Mouse (Mus musculus): ENCODE data around the gene Cds2. TPM values are rescaled to one million over a fixed set of nuclear protein-coding genes. Genes with fewer than 3 reads are reported as not detected.
A peak's percentile ranks its signal among the peaks of the same experiment; 100 is the strongest.

The Cds2 gene
- polyA plus RNA-seq, 1 experiment from 2014 or later = 19.7 TPM

GRCm38 (mm10) chr2:132278273-132278853, 15.4 kb downstream of the Cds2 start:
- no peak for ATAC-seq (ENCODE audit: insufficient read depth, low FRiP score)
- Histone ChIP-seq H3K4me2 (ENCODE audit: low read depth, low read length) (no peak overlapping the region), H3K9ac (ENCODE audit: low read length) (no peak overlapping the region), H3K27ac (ENCODE audit: low read length) (no peak overlapping the region), H3K4me1 (ENCODE audit: control insufficient read depth, insufficient read depth, low read length) (peaks cover 24% of the 10 kb centered on the region), H3K36me3 (ENCODE audit: control insufficient read depth, insufficient read depth, low read length) (no peaks in the 10 kb centered on the region), H3K27me3 (ENCODE audit: control insufficient read depth, insufficient read depth, low read length) (no peaks in the 10 kb centered on the region), H3K4me3 (replicated peaks; ENCODE audit: low read length) (no peak overlapping the region), H3K9me3 (replicated peaks; ENCODE audit: control insufficient read depth, low read length) (no peaks in the 10 kb centered on the region)
- WGBS = 78% methylated on average over 8 of the region's 8 CpGs

- Histone ChIP-seq H3K27me3 (ENCODE audit: control insufficient read depth, insufficient read depth, low read length) (no peaks in the 10 kb centered on the region), H3K27ac (ENCODE audit: low read length) (no peak overlapping the region), H3K9me3 (replicated peaks; ENCODE audit: control insufficient read depth, low read length) (no peaks in the 10 kb centered on the region), H3K9ac (ENCODE audit: low read length) (no peak overlapping the region), H3K4me1 (ENCODE audit: control insufficient read depth, insufficient read depth, low read length) (peaks cover 32% of the 10 kb centered on the region), H3K4me2 (ENCODE audit: low read depth, low read length) (no peak overlapping the region), H3K4me3 (replicated peaks; ENCODE audit: low read length) (no peak overlapping the region), H3K36me3 (ENCODE audit: control insufficient read depth, insufficient read depth, low read length) (no peaks in the 10 kb centered on the region)
- no peak for ATAC-seq (ENCODE audit: insufficient read depth, low FRiP score)
- 61% methylated on average over 3 of the region's 3 CpGs for WGBS
These were observed 16.5 kb downstream of the Cds2 start for GRCm38 (mm10) chr2:132279336-132279882.

GRCm38 (mm10) chr2:132279978-132280377, 17.0 kb downstream of the Cds2 start:
- WGBS = 68% methylated on average over 4 of the region's 4 CpGs
- Histone ChIP-seq H3K4me1 (ENCODE audit: control insufficient read depth, insufficient read depth, low read length) (peaks cover 37% of the 10 kb centered on the region), H3K27me3 (ENCODE audit: control insufficient read depth, insufficient read depth, low read length) (no peaks in the 10 kb centered on the region), H3K36me3 (ENCODE audit: control insufficient read depth, insufficient read depth, low read length) (no peaks in the 10 kb centered on the region), H3K27ac (ENCODE audit: low read length) (no peak overlapping the region), H3K4me2 (ENCODE audit: low read depth, low read length) (no peak overlapping the region), H3K9me3 (replicated peaks; ENCODE audit: control insufficient read depth, low read length) (no peaks in the 10 kb centered on the region), H3K4me3 (replicated peaks; ENCODE audit: low read length) (no peak overlapping the region), H3K9ac (ENCODE audit: low read length) (no peak overlapping the region)
- no peak for ATAC-seq (ENCODE audit: insufficient read depth, low FRiP score)

DNA sequence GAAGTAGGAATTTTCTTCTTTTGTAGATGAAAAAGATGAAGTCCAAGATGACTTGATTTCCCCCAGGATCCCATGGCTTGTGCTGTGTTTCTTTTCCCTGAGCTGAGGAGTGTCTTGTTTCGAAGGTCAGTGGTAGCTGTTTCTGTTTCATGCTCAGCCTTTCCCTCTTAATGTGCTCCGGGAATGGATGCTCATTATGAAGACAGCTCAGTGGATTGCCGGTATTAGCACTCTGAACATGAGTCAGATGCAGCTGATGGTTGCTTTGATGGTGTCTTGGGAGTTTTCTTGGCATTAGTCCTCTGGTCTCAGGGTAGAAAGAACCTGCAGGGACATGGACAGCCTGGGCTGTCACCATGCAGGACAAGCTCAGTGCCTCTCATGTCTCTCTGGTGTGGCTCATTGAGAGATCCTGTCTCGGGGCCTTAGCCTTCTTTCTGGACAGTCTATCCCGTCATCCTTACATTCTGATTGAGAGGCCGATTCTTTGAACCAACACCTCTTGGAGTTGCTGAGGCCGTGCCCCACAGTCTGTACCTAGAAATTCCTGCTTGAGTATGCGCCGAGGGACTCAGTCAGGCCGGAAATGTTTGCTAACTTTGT, 17.7 kb downstream of the Cds2 start:
- no peak for ATAC-seq (ENCODE audit: insufficient read depth, low FRiP score)
- Histone ChIP-seq H3K36me3 (ENCODE audit: control insufficient read depth, insufficient read depth, low read length) (no peaks in the 10 kb centered on the region), H3K4me1 (ENCODE audit: control insufficient read depth, insufficient read depth, low read length) (peaks cover 40% of the 10 kb centered on the region)

GRCm38 (mm10) chr2:132281560-132282452, 18.9 kb downstream of the Cds2 start:
- 60% methylated on average over 10 of the region's 10 CpGs for WGBS
- Histone ChIP-seq H3K36me3 (ENCODE audit: control insufficient read depth, insufficient read depth, low read length) (no peaks in the 10 kb centered on the region), H3K27me3 (ENCODE audit: control insufficient read depth, insufficient read depth, low read length) (no peaks in the 10 kb centered on the region), H3K9ac (ENCODE audit: low read length) (no peak overlapping the region), H3K4me1 (ENCODE audit: control insufficient read depth, insufficient read depth, low read length) (peaks cover 38% of the 10 kb centered on the region), H3K4me3 (replicated peaks; ENCODE audit: low read length) (no peak overlapping the region), H3K27ac (ENCODE audit: low read length) (peak overlapping the region; percentile 89), H3K4me2 (ENCODE audit: low read depth, low read length) (no peak overlapping the region), H3K9me3 (replicated peaks; ENCODE audit: control insufficient read depth, low read length) (no peaks in the 10 kb centered on the region)
- ATAC-seq (ENCODE audit: insufficient read depth, low FRiP score) = no peak

More for the DNA sequence above, 17.7 kb downstream of the Cds2 start:
- WGBS = 88% methylated on average over 10 of the region's 10 CpGs
- H3K4me3 ChIP-seq (replicated peaks; ENCODE audit: low read length) = no peak overlapping the region
- H3K9me3 ChIP-seq (replicated peaks; ENCODE audit: control insufficient read depth, low read length) = no peaks in the 10 kb centered on the region
- no peak overlapping the region for H3K4me2 ChIP-seq (ENCODE audit: low read depth, low read length)
- H3K27me3 ChIP-seq (ENCODE audit: control insufficient read depth, insufficient read depth, low read length) = no peaks in the 10 kb centered on the region
- no peak overlapping the region for H3K27ac ChIP-seq (ENCODE audit: low read length)
- no peak overlapping the region for H3K9ac ChIP-seq (ENCODE audit: low read length)

- Histone ChIP-seq H3K27me3 (ENCODE audit: control insufficient read depth, insufficient read depth, low read length) (no peaks in the 10 kb centered on the region), H3K4me3 (replicated peaks; ENCODE audit: low read length) (no peak overlapping the region), H3K36me3 (ENCODE audit: control insufficient read depth, insufficient read depth, low read length) (no peaks in the 10 kb centered on the region), H3K9me3 (replicated peaks; ENCODE audit: control insufficient read depth, low read length) (no peaks in the 10 kb centered on the region), H3K27ac (ENCODE audit: low read length) (peak overlapping the region; percentile 89), H3K9ac (ENCODE audit: low read length) (peak overlapping the region; percentile 4; the same call in 1 of the 2 replicates), H3K4me1 (ENCODE audit: control insufficient read depth, insufficient read depth, low read length) (peaks cover 38% of the 10 kb centered on the region), H3K4me2 (ENCODE audit: low read depth, low read length) (peak overlapping the region; percentile 26; the same call in 1 of the 2 replicates)
- ATAC-seq (ENCODE audit: insufficient read depth, low FRiP score) = peak; percentile 28; the same call in 1 of the 2 replicates
- 29% methylated on average over 12 of the region's 12 CpGs for WGBS
These were observed 19.7 kb downstream of the Cds2 start for GRCm38 (mm10) chr2:132282453-132283174.

DNA sequence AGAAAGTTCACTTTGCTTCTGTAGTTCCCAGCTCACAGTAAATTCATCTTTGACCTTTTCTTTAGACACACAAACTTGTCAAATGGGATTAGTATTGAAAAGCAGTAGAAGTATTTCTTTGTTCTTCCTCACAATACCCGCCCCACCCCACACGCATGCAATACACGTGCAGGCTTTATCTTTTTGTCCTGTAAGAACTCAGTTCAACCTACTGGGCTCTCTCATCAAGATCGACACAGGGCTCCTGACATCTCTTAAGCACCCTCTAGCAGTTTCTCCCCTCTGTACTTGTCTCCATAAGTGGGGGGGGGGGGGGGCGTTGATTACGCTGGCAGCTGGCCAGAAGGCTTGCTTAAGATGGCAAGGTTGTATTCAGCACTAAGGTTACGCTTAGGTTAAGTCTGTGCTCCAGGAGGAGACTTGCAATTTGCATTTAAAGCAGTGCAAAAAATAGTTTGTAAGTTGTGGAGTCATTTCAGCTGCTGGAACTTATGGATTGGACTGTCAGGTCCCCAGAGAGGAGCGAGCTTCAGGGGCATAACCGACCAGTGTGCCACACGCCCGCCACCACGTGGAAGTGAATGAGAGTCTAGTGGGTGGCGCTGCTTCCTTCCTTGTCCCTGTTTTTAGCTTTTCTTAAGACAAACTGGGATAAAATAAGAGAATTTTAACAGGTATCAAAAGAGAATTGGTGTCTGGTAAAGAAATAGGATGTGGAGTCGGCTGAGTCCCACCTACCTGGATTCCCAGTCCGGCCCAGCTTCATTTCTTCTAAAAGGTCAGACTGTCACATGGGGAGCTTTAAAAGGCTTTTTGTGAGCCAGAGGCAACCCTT, 20.5 kb downstream of the Cds2 start:
- Histone ChIP-seq H3K27ac (ENCODE audit: low read length) (peak overlapping the region; percentile 89), H3K36me3 (ENCODE audit: control insufficient read depth, insufficient read depth, low read length) (no peaks in the 10 kb centered on the region), H3K4me1 (ENCODE audit: control insufficient read depth, insufficient read depth, low read length) (peaks cover 38% of the 10 kb centered on the region), H3K4me2 (ENCODE audit: low read depth, low read length) (peak overlapping the region; percentile 26; the same call in 1 of the 2 replicates), H3K9ac (ENCODE audit: low read length) (no peak overlapping the region; the same call in 1 of the 2 replicates), H3K27me3 (ENCODE audit: control insufficient read depth, insufficient read depth, low read length) (no peaks in the 10 kb centered on the region), H3K4me3 (replicated peaks; ENCODE audit: low read length) (no peak overlapping the region), H3K9me3 (replicated peaks; ENCODE audit: control insufficient read depth, low read length) (no peaks in the 10 kb centered on the region)
- peak; percentile 48; the same call in 1 of the 2 replicates for ATAC-seq (ENCODE audit: insufficient read depth, low FRiP score)
- WGBS = 41% methylated on average over 15 of the region's 15 CpGs

All from stomach, embryonic 16.5 days (tissue).